Mouse (Mus musculus): ENCODE results near the gene Abhd16a.

DNA sequence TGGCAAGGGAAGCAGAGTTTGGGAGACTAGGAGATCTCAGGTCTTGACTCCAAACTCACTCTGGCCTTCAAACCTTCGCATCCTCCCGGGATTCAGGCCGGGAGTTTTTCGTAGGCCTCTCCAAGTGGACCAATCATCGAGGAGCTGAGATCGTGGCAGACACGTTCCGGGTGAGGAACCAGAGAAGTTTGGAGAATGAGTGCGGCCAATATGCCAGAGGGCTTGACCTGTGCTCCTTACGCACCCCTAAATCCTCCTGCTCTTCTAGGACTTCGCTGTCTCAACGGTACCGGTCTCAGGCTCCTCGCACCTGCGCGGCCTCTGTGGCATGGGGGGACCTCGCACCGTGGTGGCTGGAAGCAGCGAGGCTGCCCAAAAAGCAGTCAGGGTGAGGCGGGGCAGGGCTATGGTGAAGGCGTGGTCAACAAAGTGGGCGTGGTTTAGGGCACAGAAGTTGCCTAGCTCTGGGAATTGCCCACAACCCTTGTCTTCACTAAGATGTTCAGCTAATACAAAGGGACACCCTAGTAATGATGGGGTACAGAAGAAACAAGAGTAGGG lies 28.2 kb upstream of the Abhd16a start:
- TF ChIP-seq CTCF (IDR thresholded peaks at IDR 0.05; ENCODE audit: low read depth, low read length) (no peak), GATA1 (IDR thresholded peaks at IDR 0.05; ENCODE audit: borderline replicate concordance, low read length) (no peak), TAL1 (conservative IDR thresholded peaks at IDR 0.05; ENCODE audit: low read depth, low read length) (no peak), POLR2AphosphoS5 (IDR thresholded peaks at IDR 0.05; ENCODE audit: insufficient replicate concordance, low read depth, low read length) (no peak), GATA2 (IDR thresholded peaks at IDR 0.05; ENCODE audit: borderline replicate concordance, low read depth, low read length) (no peak)

All from G1E (cell line).